Mouse (Mus musculus): ENCODE measurements around the gene Gm17657.

Gm17657 gene

GRCm38 (mm10) chr17:29549543-29550428 lies at the start of gene Gm17657, which contains the start of gene Tbc1d22b:
Gm17657 (minus strand) TSS chr17:29549638.
Tbc1d22b (plus strand) TSS chr17:29549785.
- peak; percentile 92 to 95 for DNase-seq (ENCODE audit: low spot score in 2 of 2)

DNA sequence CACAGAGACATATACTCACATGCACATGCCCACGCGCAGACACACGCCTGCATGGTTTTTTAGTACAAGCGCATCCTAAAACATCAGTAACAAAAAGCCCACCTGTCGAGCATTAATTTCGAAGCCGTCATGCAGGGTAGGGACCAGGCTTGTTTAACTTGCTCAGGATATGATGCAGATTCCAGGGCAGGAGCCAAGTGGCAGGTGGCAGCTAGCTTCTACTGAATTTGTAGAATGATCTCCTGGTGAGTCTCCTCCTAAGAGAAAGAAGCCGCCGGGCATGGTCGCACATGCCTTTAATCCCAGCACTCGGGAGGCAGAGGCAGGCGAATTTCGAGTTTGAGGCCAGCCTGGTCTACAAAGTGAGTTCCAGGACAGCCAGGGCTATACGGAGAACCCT lies 49.6 kb upstream of the Gm17657 start:
- DNase-seq (ENCODE audit: low spot score in 2 of 2): no peak

DNA sequence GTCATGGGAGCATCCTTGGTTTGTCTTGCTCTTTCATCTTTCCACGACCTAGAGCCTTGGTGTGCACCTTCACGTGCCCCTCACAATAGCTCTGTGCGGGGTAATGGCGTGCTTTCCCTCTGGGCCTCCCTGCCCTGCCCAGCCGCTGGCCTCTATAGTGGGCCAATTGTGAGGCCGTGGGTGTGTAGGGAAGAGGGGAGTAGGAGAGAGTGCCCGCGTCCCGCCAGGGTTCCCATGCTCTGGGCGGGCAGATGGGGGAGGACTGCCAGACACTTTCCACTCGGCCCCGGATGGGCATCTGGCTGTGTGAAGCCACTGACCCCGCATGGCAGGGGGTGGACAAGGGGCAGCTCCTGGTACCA lies 47.3 kb upstream of the Gm17657 start:
- DNase-seq (ENCODE audit: low spot score in 2 of 2): no peak

GRCm38 (mm10) chr17:29595891-29596770 lies 46.7 kb upstream of the Gm17657 start:
- DNase-seq (ENCODE audit: low spot score in 2 of 2): no peak

- no peak for DNase-seq (ENCODE audit: low spot score in 2 of 2)
Observed at GRCm38 (mm10) chr17:29589221-29589898, 39.9 kb upstream of the Gm17657 start.

DNA sequence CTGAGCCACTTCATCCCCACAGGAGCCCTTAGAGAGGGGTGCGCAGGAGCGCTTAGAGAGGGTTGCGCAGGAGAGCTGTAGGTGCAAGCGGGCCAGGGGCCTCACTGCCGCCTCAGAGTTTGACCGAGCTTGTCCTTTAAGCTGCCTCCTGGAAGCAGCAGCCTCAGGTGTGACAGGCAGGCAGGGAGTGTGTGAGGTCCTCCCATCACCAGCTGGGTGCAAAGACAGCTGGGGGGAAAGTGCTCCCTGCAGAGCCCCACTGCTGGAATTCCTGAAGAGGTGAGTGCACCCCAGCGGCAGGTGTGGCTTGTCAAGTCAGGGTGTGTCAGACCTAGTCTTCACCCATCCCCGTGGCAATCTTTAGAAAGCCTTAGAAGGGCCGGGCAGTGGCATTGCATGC lies 37.5 kb upstream of the Gm17657 start:
- DNase-seq (ENCODE audit: low spot score in 2 of 2): no peak

- DNase-seq (ENCODE audit: low spot score in 2 of 2): no peak
Observed at GRCm38 (mm10) chr17:29585446-29585845, 36.0 kb upstream of the Gm17657 start.

- no peak for DNase-seq (ENCODE audit: low spot score in 2 of 2)
Observed at GRCm38 (mm10) chr17:29584737-29585136, 35.3 kb upstream of the Gm17657 start.

GRCm38 (mm10) chr17:29584306-29584705 lies 34.9 kb upstream of the Gm17657 start:
- DNase-seq (ENCODE audit: low spot score in 2 of 2): no peak

DNA sequence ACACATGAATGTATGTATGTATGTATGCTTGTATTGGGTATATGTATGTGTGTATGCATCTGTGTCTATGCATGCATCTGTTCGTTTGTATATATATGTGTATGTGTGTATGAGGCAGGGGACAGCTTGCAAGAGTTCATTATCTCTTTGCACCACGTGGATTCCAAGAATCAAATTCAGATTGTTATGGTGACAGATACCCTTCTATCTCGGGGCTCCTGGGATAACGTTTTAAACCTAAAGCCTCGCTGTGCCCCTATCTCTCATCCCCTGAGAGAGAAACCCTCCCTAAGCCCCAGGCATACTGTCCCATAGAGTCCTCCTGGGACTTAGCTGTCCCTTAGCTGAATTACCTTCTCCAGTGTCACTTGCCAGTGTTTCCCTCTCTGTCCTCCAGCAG lies 34.1 kb upstream of the Gm17657 start:
- DNase-seq (ENCODE audit: low spot score in 2 of 2): no peak

DNA sequence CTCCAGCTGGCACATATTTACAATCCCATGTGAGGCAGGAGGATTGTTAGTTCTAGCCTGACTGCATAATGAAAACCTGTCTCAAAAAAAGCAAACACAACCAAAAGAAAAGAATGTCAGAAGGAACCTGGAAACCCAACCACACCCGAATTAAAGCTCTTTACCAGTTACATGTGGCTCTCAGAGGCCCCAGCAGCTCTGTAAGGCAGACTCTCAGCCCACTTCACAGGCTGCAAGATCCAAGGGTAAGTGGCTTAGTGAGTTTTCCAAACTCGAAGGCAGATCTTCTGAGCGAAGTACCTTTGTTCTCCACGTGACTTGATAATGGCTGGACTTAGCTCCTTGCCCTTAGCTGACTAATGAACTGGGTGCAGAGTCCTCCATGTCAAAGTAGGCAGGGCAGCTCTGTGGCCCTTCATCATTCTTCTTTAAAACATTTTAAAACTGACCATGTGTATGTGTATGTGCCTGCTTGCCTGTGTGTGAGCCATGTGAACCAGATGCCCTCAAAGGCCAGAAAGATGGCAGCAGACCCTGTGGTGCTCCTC lies 30.2 kb upstream of the Gm17657 start:
- no peak for DNase-seq (ENCODE audit: low spot score in 2 of 2)

- DNase-seq (ENCODE audit: low spot score in 2 of 2): no peak
Observed at GRCm38 (mm10) chr17:29569831-29570230, 20.4 kb upstream of the Gm17657 start.

- DNase-seq (ENCODE audit: low spot score in 2 of 2): no peak
Observed at GRCm38 (mm10) chr17:29568435-29568834, 19.0 kb upstream of the Gm17657 start.

- no peak for DNase-seq (ENCODE audit: low spot score in 2 of 2)
Observed at GRCm38 (mm10) chr17:29565521-29565920, 16.1 kb upstream of the Gm17657 start.

- DNase-seq (ENCODE audit: low spot score in 2 of 2): no peak
Observed at GRCm38 (mm10) chr17:29558476-29558875, 9.0 kb upstream of the Gm17657 start.

- DNase-seq (ENCODE audit: low spot score in 2 of 2): no peak
Observed at GRCm38 (mm10) chr17:29556893-29557292, 7.5 kb upstream of the Gm17657 start.

DNA sequence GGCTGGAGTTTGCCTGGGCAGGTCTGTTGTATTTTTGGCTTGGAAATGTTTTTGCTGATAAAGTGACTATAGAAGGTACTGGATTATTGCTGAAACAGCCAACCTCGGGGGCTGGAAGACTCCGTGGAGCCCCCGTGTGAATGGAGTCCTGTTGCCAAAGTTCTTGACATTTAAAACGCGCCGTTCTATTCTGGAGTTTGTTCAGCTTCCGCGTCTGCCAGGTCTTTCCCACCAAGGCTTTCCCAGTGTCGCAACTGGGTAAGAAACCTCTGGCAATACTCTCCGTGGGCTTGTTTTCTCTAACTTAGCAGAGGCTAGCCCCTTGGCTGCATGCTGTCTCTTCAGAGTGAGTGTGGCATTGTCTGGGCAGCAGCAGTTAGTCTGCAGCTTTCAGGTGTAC lies 7.0 kb upstream of the Gm17657 start:
- no peak for DNase-seq (ENCODE audit: low spot score in 2 of 2)

DNA sequence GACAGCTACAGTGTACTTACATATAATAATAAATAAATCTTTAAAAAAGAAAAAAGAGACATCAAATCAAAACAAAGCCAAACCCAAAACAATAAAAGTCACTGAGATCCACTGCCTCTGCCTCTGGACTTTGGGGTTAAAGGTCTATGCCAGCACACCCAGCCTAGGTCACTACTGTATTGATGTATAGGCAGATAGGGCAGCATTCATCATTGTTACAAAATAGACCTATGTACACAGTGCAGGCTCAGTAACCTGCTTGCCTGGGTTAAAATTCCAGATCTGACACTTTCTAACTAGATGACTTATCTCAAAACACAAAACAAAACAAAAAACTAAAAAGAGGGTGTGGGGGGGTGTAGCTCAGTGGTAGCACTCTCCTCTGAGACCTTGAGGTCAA lies 4.7 kb upstream of the Gm17657 start:
- DNase-seq (ENCODE audit: low spot score in 2 of 2): no peak

DNA sequence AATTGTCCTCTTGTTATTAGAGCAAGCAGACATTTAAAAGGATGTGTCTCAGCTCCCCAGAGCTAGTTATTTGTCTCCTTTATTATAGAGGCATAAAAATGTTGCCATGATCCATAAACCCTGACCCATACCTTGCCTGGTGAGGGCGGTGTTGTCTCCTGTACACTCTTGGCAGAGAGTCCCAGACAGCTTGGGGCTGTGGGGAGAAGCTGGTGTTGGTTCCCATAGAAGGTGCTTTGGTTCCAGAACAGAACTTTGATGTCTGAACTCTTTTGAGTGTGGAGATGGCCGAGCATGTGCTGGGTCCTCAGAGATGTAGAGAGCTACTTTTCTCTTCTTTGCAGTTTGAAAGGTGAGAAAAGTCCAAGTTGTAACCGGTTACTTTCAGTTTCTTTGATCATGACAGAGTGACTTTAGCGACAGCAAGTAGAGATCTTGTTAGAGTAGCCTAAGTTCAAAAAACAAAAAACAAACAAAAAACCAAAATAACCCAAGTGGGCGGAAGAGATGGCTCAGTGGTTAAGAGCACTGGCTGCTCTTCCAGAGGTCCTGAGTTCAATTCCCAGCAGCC lies 2.8 kb upstream of the Gm17657 start, which contains the start of gene Tmem217:
Gene Tmem217 (minus strand): TSS at position 224 of the 571 bp plus-strand sequence.
- no peak for DNase-seq (ENCODE audit: low spot score in 2 of 2)

- DNase-seq (ENCODE audit: low spot score in 2 of 2): no peak
Observed at GRCm38 (mm10) chr17:29551019-29551418, 1.6 kb upstream of the Gm17657 start.

- DNase-seq (ENCODE audit: low spot score in 2 of 2): no peak
Observed at GRCm38 (mm10) chr17:29548994-29549393, 444 bp downstream of the Gm17657 start.

Measured in spleen, postnatal 4 days (tissue).